Mouse (Mus musculus) kidney, adult 2 months (tissue): ENCODE results near the gene Thpo. TPM values are rescaled to one million over a fixed set of nuclear protein-coding genes. Genes with fewer than 3 reads are reported as not detected.

ENCODE experiments used
- DNase-seq: peaks from one replicate; pipeline ENCODE4 v3.0.0; 2021
- H3K27ac ChIP-seq: fragments of 200-500 bp; 2 replicates; pipeline ENCODE4 v1.5.1; 2012; ENCODE audit warnings: low read depth, low read length, control low read depth, inconsistent platforms; ENCODE audit not compliant: insufficient read depth
- H3K27me3 ChIP-seq: fragments of 200-500 bp; replicated peaks from 2 replicates; pipeline ENCODE4 v1.6.1; 2012; ENCODE audit warnings: mild to moderate bottlenecking, moderate library complexity, low read length, inconsistent platforms; ENCODE audit not compliant: control insufficient read depth, insufficient read depth
- H3K36me3 ChIP-seq: fragments of 200-500 bp; 2 replicates; pipeline ENCODE4 v1.6.1; 2012; ENCODE audit warnings: mild to moderate bottlenecking, moderate library complexity, low read length, inconsistent platforms; ENCODE audit not compliant: control insufficient read depth, insufficient read depth
- H3K4me1 ChIP-seq: fragments of 200-500 bp; 2 replicates; pipeline ENCODE4 v1.6.1; 2011; ENCODE audit warnings: low read length; ENCODE audit not compliant: control insufficient read depth, insufficient read depth
- H3K4me3 ChIP-seq: fragments of 200-500 bp; 2 replicates; pipeline ENCODE4 v1.5.1; 2011; ENCODE audit warnings: mild to moderate bottlenecking, low read depth, low read length, control low read depth; ENCODE audit not compliant: insufficient read depth
- CTCF ChIP-seq: fragments of 200-500 bp; conservative IDR thresholded peaks from 2 replicates; pipeline ENCODE4 v1.5.1; 2011; ENCODE audit warnings: low read depth, mild to moderate bottlenecking, control low read depth, low read length, moderate library complexity, mixed read lengths; ENCODE audit not compliant: insufficient read depth, insufficient read length
- POLR2A ChIP-seq: fragments of 200-500 bp; IDR thresholded peaks from one replicate; pipeline ENCODE4 v1.6.1; 2011; ENCODE audit warnings: low read depth, low read length, control low read depth
- WGBS: fragments of 180-500 bp; shearing (Covaris S2); methylation state at CpG from one replicate; pipeline ENCODE4 v1.1.7; 2018; 5-methylcytosine and 5-hydroxymethylcytosine counted together
- polyA plus RNA-seq: library from polyadenylated mRNA; depleted of rRNA; stranded (reverse); fragments of >200 nt; gene quantifications from 2 replicates; pipeline ENCODE4 v1.2.3, GENCODE M21; 2012

Thpo gene
- polyA plus RNA-seq, 1 experiment, result 17.1 TPM

GRCm38 (mm10) chr16:20710810-20711209, 23.5 kb downstream of the Thpo start:
- Histone ChIP-seq H3K27me3 (no peaks in the 10 kb centered on the region), H3K27ac (no peak overlapping the region), H3K36me3 (no peaks in the 10 kb centered on the region), H3K4me1 (peaks cover 6% of the 10 kb centered on the region; the same call in 1 of the 2 replicates), H3K4me3 (no peak overlapping the region)
- DNase-seq, result no peak
- TF ChIP-seq CTCF, result 0 out of 2 replicates have a peak, but pooled peaks have one; percentile 10
- TF ChIP-seq POLR2A, result no peak
- 81% methylated on average over 4 of the region's 4 CpGs for WGBS

GRCm38 (mm10) chr16:20710370-20710769, 23.9 kb downstream of the Thpo start:
- Histone ChIP-seq H3K4me1 (peaks cover 3% of the 10 kb centered on the region; the same call in 1 of the 2 replicates), H3K27me3 (no peaks in the 10 kb centered on the region), H3K27ac (no peak overlapping the region), H3K4me3 (no peak overlapping the region), H3K36me3 (no peaks in the 10 kb centered on the region)
- 93% methylated on average over 11 of the region's 11 CpGs for WGBS
- DNase-seq, result no peak
- TF ChIP-seq POLR2A, result no peak
- TF ChIP-seq CTCF, result no peak

- no peak for DNase-seq
- 82% methylated on average over 19 of the region's 19 CpGs for WGBS
Observed at GRCm38 (mm10) chr16:20708939-20709734, 25.2 kb downstream of the Thpo start.

GRCm38 (mm10) chr16:20708220-20708938, 25.9 kb downstream of the Thpo start:
- H3K36me3 ChIP-seq, result no peaks in the 10 kb centered on the region
- H3K4me1 ChIP-seq, result no peaks in the 10 kb centered on the region
- no peak overlapping the region for H3K27ac ChIP-seq
- WGBS, result 93% methylated on average over 21 of the region's 21 CpGs
- TF ChIP-seq POLR2A, result no peak
- no peak for TF ChIP-seq CTCF
- DNase-seq, result no peak
- no peaks in the 10 kb centered on the region for H3K27me3 ChIP-seq
- no peak overlapping the region for H3K4me3 ChIP-seq

More at GRCm38 (mm10) chr16:20708939-20709734, 25.2 kb downstream of the Thpo start:
- Histone ChIP-seq H3K27ac (no peak overlapping the region), H3K4me3 (no peak overlapping the region), H3K4me1 (no peaks in the 10 kb centered on the region), H3K27me3 (no peaks in the 10 kb centered on the region), H3K36me3 (no peaks in the 10 kb centered on the region)
- TF ChIP-seq CTCF, result peak; percentile 45
- no peak for TF ChIP-seq POLR2A

GRCm38 (mm10) chr16:20706407-20707055, 27.8 kb downstream of the Thpo start:
- DNase-seq, result peak; percentile 38

GRCm38 (mm10) chr16:20705786-20706185, 28.5 kb downstream of the Thpo start:
- H3K36me3 ChIP-seq, result no peaks in the 10 kb centered on the region
- H3K27me3 ChIP-seq, result no peaks in the 10 kb centered on the region
- no peak for TF ChIP-seq POLR2A
- TF ChIP-seq CTCF, result no peak
- WGBS, result 84% methylated on average over 3 of the region's 3 CpGs
- no peak for DNase-seq
- no peaks in the 10 kb centered on the region for H3K4me1 ChIP-seq
- H3K27ac ChIP-seq, result no peak overlapping the region
- no peak overlapping the region for H3K4me3 ChIP-seq

More at GRCm38 (mm10) chr16:20706407-20707055, 27.8 kb downstream of the Thpo start:
- no peak overlapping the region for H3K27ac ChIP-seq
- no peak overlapping the region for H3K4me3 ChIP-seq
- no peaks in the 10 kb centered on the region for H3K4me1 ChIP-seq
- no peaks in the 10 kb centered on the region for H3K27me3 ChIP-seq
- no peak for TF ChIP-seq CTCF
- TF ChIP-seq POLR2A, result no peak
- no peaks in the 10 kb centered on the region for H3K36me3 ChIP-seq
- WGBS, result 89% methylated on average over 2 of the region's 2 CpGs
